Mouse (Mus musculus): ENCODE data around the gene Aco1.

DNA sequence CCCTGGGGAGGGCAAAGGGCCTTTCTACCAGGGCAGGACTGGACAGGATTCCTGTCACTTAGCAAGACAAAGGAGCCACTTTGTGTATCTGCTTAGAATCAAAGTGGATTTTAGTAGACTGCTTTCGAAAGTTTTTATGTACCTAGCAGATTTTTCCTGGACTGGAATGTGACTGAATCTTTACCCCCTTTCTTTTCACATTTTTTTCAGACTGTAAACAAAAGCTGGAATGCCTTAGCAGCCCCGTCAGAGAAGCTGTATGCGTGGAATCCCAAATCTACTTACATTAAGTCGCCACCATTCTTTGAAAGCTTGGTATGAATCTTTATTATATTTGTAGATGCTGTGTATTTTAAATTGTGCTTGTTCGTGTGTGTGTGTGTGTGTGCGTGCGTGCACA is 45.1 kb downstream of the Aco1 start:
- no peak for TF ChIP-seq POLR2A (IDR thresholded peaks at IDR 0.05; ENCODE audit: extremely low read depth, insufficient read depth, low read length)
- TF ChIP-seq CTCF (IDR thresholded peaks at IDR 0.05; ENCODE audit: extremely low read depth, insufficient read depth, low read length): no peak

All from cortical plate, adult 2 months (tissue).